Mouse (Mus musculus): ENCODE data around the gene Usp32.

DNA sequence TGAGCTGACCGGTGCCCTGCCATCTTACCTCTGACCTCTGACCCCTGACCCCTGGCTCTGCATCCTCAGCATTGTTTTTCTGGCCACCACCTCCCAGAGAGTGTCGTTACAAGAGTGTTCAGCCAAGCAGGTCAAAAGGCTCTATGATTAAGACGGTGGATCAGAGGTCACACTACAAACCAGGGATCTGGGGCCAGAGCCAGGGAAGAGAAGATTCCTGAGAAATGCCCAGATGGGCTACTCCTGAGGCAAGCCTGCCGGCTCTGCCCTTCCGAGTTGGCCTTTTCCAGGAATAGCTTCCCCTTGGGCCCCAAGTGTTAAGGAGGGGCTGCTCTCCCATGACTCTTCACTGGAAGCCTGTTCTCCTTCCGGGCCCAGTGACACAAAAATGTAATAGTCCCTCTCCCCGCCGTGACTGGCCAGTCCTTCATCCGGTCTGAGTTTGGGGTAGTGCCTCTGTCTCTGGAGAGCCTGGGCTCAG, 180.2 kb downstream of the Usp32 start:
- TF ChIP-seq CTCF (IDR thresholded peaks at IDR 0.05; ENCODE audit: low read depth) (no peak), EP300 (optimal IDR thresholded peaks at IDR 0.05) (no peak)
